Mouse (Mus musculus): ENCODE results near the gene 1700024B05Rik.
"Not testable (repeated sequence)": the region's sequence is repeated elsewhere in the genome, so short reads cannot be mapped to it uniquely, and the experiment has no call there.

The 1700024B05Rik gene

DNA sequence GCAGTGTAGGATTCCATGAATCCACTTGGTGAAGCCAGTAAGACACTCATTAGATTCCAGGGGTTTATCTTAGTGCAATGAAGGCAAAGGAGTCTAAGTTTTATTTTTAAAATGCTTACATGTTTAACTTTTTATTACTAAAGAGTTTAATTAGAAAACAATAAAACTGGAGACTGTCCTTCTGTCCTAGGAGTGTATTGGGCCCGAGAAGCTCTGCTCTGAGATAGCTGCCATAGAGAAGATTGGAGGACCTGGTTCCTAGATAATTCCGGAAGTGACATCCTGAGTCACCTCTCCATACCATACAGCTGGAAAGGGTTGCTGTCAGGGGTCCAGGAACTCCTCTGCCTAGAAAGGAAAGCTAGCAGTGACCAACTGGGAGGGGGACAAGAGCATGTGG, at the start of gene 1700024B05Rik:
Gene 1700024B05Rik, plus strand, starts transcription at position 301 of the 400 bp plus-strand sequence.
- not testable (repeated sequence) for DNase-seq (ENCODE audit: inconsistent age in 2 of 2, low spot score in 1 of 2)

DNA sequence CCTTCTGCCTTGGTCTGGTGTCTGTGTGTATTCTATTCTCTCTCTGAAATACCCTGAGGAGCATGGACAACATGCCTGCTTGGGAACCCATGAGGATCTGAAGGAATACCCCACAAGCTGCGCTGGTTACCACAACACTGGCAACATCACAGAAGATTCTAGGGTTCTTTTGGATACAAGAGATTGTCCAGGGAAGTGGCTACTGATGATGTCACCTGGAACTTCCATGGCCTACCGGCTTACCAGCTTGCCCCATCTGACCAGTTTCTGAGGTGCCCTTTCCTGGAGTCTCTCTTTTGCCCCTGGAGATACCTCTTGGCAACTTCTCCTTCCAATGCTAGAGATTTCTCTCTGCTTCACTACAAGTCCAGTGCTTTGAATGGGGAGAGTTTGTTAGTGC, 36.6 kb upstream of the 1700024B05Rik start, which contains the start of gene Gm7980:
Gene Gm7980, minus strand, starts transcription at position 101 of the 400 bp plus-strand sequence.
- not testable (repeated sequence) for DNase-seq (ENCODE audit: inconsistent age in 2 of 2, low spot score in 1 of 2)

GRCm38 (mm10) chr14:41924649-41925048, 19.1 kb upstream of the 1700024B05Rik start, which contains the start of gene 1700049E17Rik1:
1700049E17Rik1 (plus strand) TSS chr14:41924949.
- DNase-seq (ENCODE audit: inconsistent age in 2 of 2, low spot score in 1 of 2): not testable (repeated sequence)

- DNase-seq (ENCODE audit: inconsistent age in 2 of 2, low spot score in 1 of 2): not testable (repeated sequence)
These were observed 20.3 kb downstream of the 1700024B05Rik start for GRCm38 (mm10) chr14:41964095-41964494.

GRCm38 (mm10) chr14:41967827-41968226, 24.0 kb downstream of the 1700024B05Rik start, which contains the start of gene Gm6401:
Gm6401 (minus strand) TSS chr14:41967927.
- not testable (repeated sequence) for DNase-seq (ENCODE audit: inconsistent age in 2 of 2, low spot score in 1 of 2)

- DNase-seq (ENCODE audit: inconsistent age in 2 of 2, low spot score in 1 of 2): peak in 1 of 2 experiments; percentile 29
These were observed 24.8 kb downstream of the 1700024B05Rik start for GRCm38 (mm10) chr14:41968596-41968995.

GRCm38 (mm10) chr14:41983225-41983624, 39.4 kb downstream of the 1700024B05Rik start, which contains the start of gene Gm3543:
Gm3543 (minus strand) TSS chr14:41983325.
- DNase-seq (ENCODE audit: inconsistent age in 2 of 2, low spot score in 1 of 2): not testable (repeated sequence)
